ENCODE assay signal across 8 mouse cellular contexts in the genomic region with DNA sequence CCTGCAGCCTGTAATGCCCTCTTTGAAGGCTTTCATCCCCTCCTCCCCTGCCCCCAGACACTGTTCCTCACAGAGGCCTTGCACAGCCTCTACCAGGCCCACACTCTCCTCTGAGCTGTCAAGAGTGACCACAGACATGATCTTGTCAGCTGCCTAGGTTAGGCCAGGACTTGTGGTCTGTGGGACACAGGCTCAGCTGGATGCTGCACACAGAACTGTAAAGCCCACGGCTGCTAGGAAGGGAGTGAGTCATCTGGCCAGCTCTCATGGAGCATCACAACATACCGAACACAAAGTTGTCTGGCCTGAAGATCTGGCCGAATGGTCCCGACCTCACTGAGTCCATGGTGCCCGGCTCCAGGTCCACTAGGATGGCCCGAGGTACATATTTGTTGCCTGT. TPM values are rescaled to one million over a fixed set of nuclear protein-coding genes. Genes with fewer than 3 reads are reported as not detected.
A peak's percentile ranks its signal among the peaks of the same experiment; 100 is the strongest.
DNase-seq lines count a peak whose midpoint lies in the region; ATAC-seq and TF ChIP-seq lines count a peak whose summit lies in the region.
"Not testable (repeated sequence)": the region's sequence is repeated elsewhere in the genome, so short reads cannot be mapped to it uniquely, and the experiment has no call there.

No protein-coding gene starts in this region.

- TF ChIP-seq CTCF in hindbrain, postnatal 0 days (IDR thresholded peaks at IDR 0.05; ENCODE audit: low read depth); lung, embryonic 14.5 days (IDR thresholded peaks at IDR 0.05; ENCODE audit: low read depth): not testable (repeated sequence)

- peak overlapping the region; percentile 93 for H3K4me3 ChIP-seq in forebrain, embryonic 15.5 days
- peak overlapping the region; percentile 82; the same call in 1 of the 2 replicates for H3K4me3 ChIP-seq in hindbrain, embryonic 10.5 days
- H3K4me3 ChIP-seq in hindbrain, postnatal 0 days (ENCODE audit: low read length) = peak overlapping the region; percentile 91
- not testable (repeated sequence) for H3K4me3 ChIP-seq in lung, embryonic 14.5 days (ENCODE audit: low read depth, low read length)
- peak overlapping the region; percentile 92 for H3K4me3 ChIP-seq in midbrain, embryonic 14.5 days (replicated peaks; ENCODE audit: low read depth, low read length)
- H3K4me3 ChIP-seq in neural tube, embryonic 13.5 days = peak overlapping the region; percentile 83

- H3K4me2 ChIP-seq in forebrain, embryonic 15.5 days (replicated peaks) = peak overlapping the region; percentile 86
- peak overlapping the region; percentile 78 for H3K4me2 ChIP-seq in hindbrain, postnatal 0 days (ENCODE audit: low read depth, low read length)
- peak overlapping the region; percentile 84; the same call in 1 of the 2 replicates for H3K4me2 ChIP-seq in lung, embryonic 14.5 days
- peak overlapping the region; percentile 74 for H3K4me2 ChIP-seq in midbrain, embryonic 14.5 days (ENCODE audit: low read length)
- H3K4me2 ChIP-seq in neural tube, embryonic 13.5 days = peak overlapping the region; percentile 76

- peaks cover 25% of the 10 kb centered on the region for H3K4me1 ChIP-seq in forebrain, embryonic 15.5 days
- H3K4me1 ChIP-seq in hindbrain, embryonic 10.5 days (replicated peaks) = peaks cover 63% of the 10 kb centered on the region
- H3K4me1 ChIP-seq in hindbrain, postnatal 0 days (ENCODE audit: insufficient read depth, low read length); lung, embryonic 14.5 days (ENCODE audit: insufficient read depth): not testable (repeated sequence)
- H3K4me1 ChIP-seq in midbrain, embryonic 14.5 days (ENCODE audit: control insufficient read depth, insufficient read depth, low read length) = peaks cover 33% of the 10 kb centered on the region
- H3K4me1 ChIP-seq in neural tube, embryonic 13.5 days (replicated peaks) = peaks cover 32% of the 10 kb centered on the region

- H3K27me3 ChIP-seq in forebrain, embryonic 15.5 days; hindbrain, postnatal 0 days (ENCODE audit: insufficient read depth, low read length); lung, embryonic 14.5 days (ENCODE audit: insufficient read depth, low read length); midbrain, embryonic 14.5 days (ENCODE audit: control insufficient read depth, insufficient read depth, low read length); neural tube, embryonic 13.5 days: not testable (repeated sequence)
- peaks cover 19% of the 10 kb centered on the region; the same call in 1 of the 2 replicates for H3K27me3 ChIP-seq in hindbrain, embryonic 10.5 days (ENCODE audit: insufficient read depth, poor library complexity, severe bottlenecking)

- peak overlapping the region; percentile 86; the same call in 1 of the 2 replicates for H3K27ac ChIP-seq in forebrain, embryonic 15.5 days (replicated peaks)
- H3K27ac ChIP-seq in hindbrain, embryonic 10.5 days = 0 out of 2 replicates have a peak overlapping the region, but pooled peaks have one; percentile 29
- H3K27ac ChIP-seq in hindbrain, postnatal 0 days = peak overlapping the region; percentile 96
- H3K27ac ChIP-seq in lung, embryonic 14.5 days (ENCODE audit: low read depth) = not testable (repeated sequence)
- peak overlapping the region; percentile 95 for H3K27ac ChIP-seq in midbrain, embryonic 14.5 days (replicated peaks; ENCODE audit: low read depth, low read length)
- H3K27ac ChIP-seq in neural tube, embryonic 13.5 days (replicated peaks) = 0 out of 2 replicates have a peak overlapping the region, but pooled peaks have one; percentile 96

- peak; percentile 50 for ATAC-seq in common myeloid progenitor, adult 5-6 weeks (replicated peaks; ENCODE audit: low read depth, poor library complexity, severe bottlenecking)
- ATAC-seq in forebrain, embryonic 15.5 days (replicated peaks); hindbrain, postnatal 0 days; lung, embryonic 14.5 days (ENCODE audit: insufficient read depth); midbrain, embryonic 14.5 days (ENCODE audit: low FRiP score, low TSS enrichment); neural tube, embryonic 13.5 days (ENCODE audit: low read depth): not testable (repeated sequence)

- H3K36me3 ChIP-seq in forebrain, embryonic 15.5 days = peaks cover 15% of the 10 kb centered on the region; the same call in 1 of the 2 replicates
- H3K36me3 ChIP-seq in hindbrain, embryonic 10.5 days = peaks cover 24% of the 10 kb centered on the region
- not testable (repeated sequence) for H3K36me3 ChIP-seq in hindbrain, postnatal 0 days (ENCODE audit: insufficient read depth, low read length)
- peaks cover 23% of the 10 kb centered on the region; the same call in 1 of the 2 replicates for H3K36me3 ChIP-seq in lung, embryonic 14.5 days (ENCODE audit: insufficient read depth)
- H3K36me3 ChIP-seq in midbrain, embryonic 14.5 days (ENCODE audit: control insufficient read depth, insufficient read depth, low read length) = peaks cover 27% of the 10 kb centered on the region
- H3K36me3 ChIP-seq in neural tube, embryonic 13.5 days = peaks cover 26% of the 10 kb centered on the region

- H3K9me3 ChIP-seq in forebrain, embryonic 15.5 days; hindbrain, embryonic 10.5 days; hindbrain, postnatal 0 days (ENCODE audit: low read length); lung, embryonic 14.5 days (ENCODE audit: low read depth, low read length); midbrain, embryonic 14.5 days (ENCODE audit: control insufficient read depth, low read length); neural tube, embryonic 13.5 days: not testable (repeated sequence)

- H3K9ac ChIP-seq in forebrain, embryonic 15.5 days (replicated peaks) = peak overlapping the region; percentile 96; the same call in 1 of the 2 replicates
- H3K9ac ChIP-seq in hindbrain, postnatal 0 days (replicated peaks; ENCODE audit: low read length) = peak overlapping the region; percentile 97; the same call in 1 of the 2 replicates
- not testable (repeated sequence) for H3K9ac ChIP-seq in lung, embryonic 14.5 days
- H3K9ac ChIP-seq in midbrain, embryonic 14.5 days (replicated peaks; ENCODE audit: low read length) = peak overlapping the region; percentile 96; the same call in 1 of the 2 replicates
- H3K9ac ChIP-seq in neural tube, embryonic 13.5 days = peak overlapping the region; percentile 97

- 83% methylated on average over 6 of the region's 6 CpGs for WGBS in forebrain, embryonic 15.5 days
- 78% methylated on average over 6 of the region's 6 CpGs for WGBS in hindbrain, embryonic 10.5 days
- WGBS in hindbrain, postnatal 0 days = 53% methylated on average over 6 of the region's 6 CpGs
- 75% methylated on average over 6 of the region's 6 CpGs for WGBS in lung, embryonic 14.5 days
- WGBS in midbrain, embryonic 14.5 days = 51% methylated on average over 6 of the region's 6 CpGs
- WGBS in neural tube, embryonic 13.5 days = 83% methylated on average over 6 of the region's 6 CpGs

- DNase-seq in 3134 (ENCODE audit: extremely low read depth, insufficient read length, low spot score) = peak; percentile 47
- not testable (repeated sequence) for DNase-seq in hindbrain, embryonic 10.5 days (ENCODE audit: low spot score); hindbrain, postnatal 0 days (ENCODE audit: low spot score); lung, embryonic 14.5 days; midbrain, embryonic 14.5 days

RNA-seq across cellular contexts. Expression of a gene that starts 1.9 kb away (rescaled TPM):
- 8.1 and 15.1 TPM in 2 replicates for total RNA-seq in common myeloid progenitor, adult 5-6 weeks (2017)
- 1,539 and 1,682 TPM in 2 replicates for polyA plus RNA-seq in forebrain, embryonic 15.5 days (2015; fragmentation: Nextera tagmentation; extraction: Ambion mirVana)
- 202 and 435 TPM in 2 replicates for polyA plus RNA-seq in hindbrain, embryonic 10.5 days (2016; fragmentation: Nextera tagmentation; extraction: Ambion mirVana)
- total RNA-seq in hindbrain, postnatal 0 days (2014; rRNA removed) = 6,578 and 6,630 TPM in 2 replicates
- 3,263 and 3,562 TPM in 2 replicates for polyA plus RNA-seq in hindbrain, postnatal 0 days (2015; fragmentation: Nextera tagmentation; extraction: Ambion mirVana)
- 164 and 169 TPM in 2 replicates for polyA plus RNA-seq in lung, embryonic 14.5 days (2014; fragmentation: Nextera tagmentation; extraction: Ambion mirVana)
- polyA plus RNA-seq in midbrain, embryonic 14.5 days (2014; fragmentation: Nextera tagmentation; extraction: Ambion mirVana) = 2,201 and 2,712 TPM in 2 replicates
- polyA plus RNA-seq in neural tube, embryonic 13.5 days (2015; fragmentation: Nextera tagmentation; extraction: Ambion mirVana) = 1,875 and 2,016 TPM in 2 replicates

RNA-seq across cellular contexts. Expression of a gene that starts 38.5 kb away (rescaled TPM):
- 25.9 and 51.3 TPM in 2 replicates for total RNA-seq in common myeloid progenitor, adult 5-6 weeks (2017)
- 32.9 and 35.9 TPM in 2 replicates for polyA plus RNA-seq in forebrain, embryonic 15.5 days (2015; fragmentation: Nextera tagmentation; extraction: Ambion mirVana)
- 33.1 and 34.5 TPM in 2 replicates for polyA plus RNA-seq in hindbrain, embryonic 10.5 days (2016; fragmentation: Nextera tagmentation; extraction: Ambion mirVana)
- 42.0 and 60.7 TPM in 2 replicates for total RNA-seq in hindbrain, postnatal 0 days (2014; rRNA removed)
- polyA plus RNA-seq in hindbrain, postnatal 0 days (2015; fragmentation: Nextera tagmentation; extraction: Ambion mirVana) = 50.4 and 57.3 TPM in 2 replicates
- polyA plus RNA-seq in lung, embryonic 14.5 days (2014; fragmentation: Nextera tagmentation; extraction: Ambion mirVana) = 46.8 and 49.0 TPM in 2 replicates
- 28.7 and 36.8 TPM in 2 replicates for polyA plus RNA-seq in midbrain, embryonic 14.5 days (2014; fragmentation: Nextera tagmentation; extraction: Ambion mirVana)
- 38.5 and 49.5 TPM in 2 replicates for polyA plus RNA-seq in neural tube, embryonic 13.5 days (2015; fragmentation: Nextera tagmentation; extraction: Ambion mirVana)

RNA-seq across cellular contexts. Expression of a gene that starts 54.4 kb away (rescaled TPM):
- total RNA-seq in common myeloid progenitor, adult 5-6 weeks (2017) = not detected in 2 replicates
- 920 and 926 TPM in 2 replicates for polyA plus RNA-seq in forebrain, embryonic 15.5 days (2015; fragmentation: Nextera tagmentation; extraction: Ambion mirVana)
- polyA plus RNA-seq in hindbrain, embryonic 10.5 days (2016; fragmentation: Nextera tagmentation; extraction: Ambion mirVana) = 187 and 370 TPM in 2 replicates
- total RNA-seq in hindbrain, postnatal 0 days (2014; rRNA removed) = 4,422 and 4,857 TPM in 2 replicates
- 709 and 787 TPM in 2 replicates for polyA plus RNA-seq in hindbrain, postnatal 0 days (2015; fragmentation: Nextera tagmentation; extraction: Ambion mirVana)
- 13.3 and 15.9 TPM in 2 replicates for polyA plus RNA-seq in lung, embryonic 14.5 days (2014; fragmentation: Nextera tagmentation; extraction: Ambion mirVana)
- 758 and 1,005 TPM in 2 replicates for polyA plus RNA-seq in midbrain, embryonic 14.5 days (2014; fragmentation: Nextera tagmentation; extraction: Ambion mirVana)
- 644 and 732 TPM in 2 replicates for polyA plus RNA-seq in neural tube, embryonic 13.5 days (2015; fragmentation: Nextera tagmentation; extraction: Ambion mirVana)

Comparison
In these comparisons a context has a peak if more than half of its experiments do, and no peak if none do; other contexts are left out.
1. RNA of a gene that starts 54.4 kb away (polyA plus RNA-seq): 920 to 926 TPM in forebrain, embryonic 15.5 days, 709 to 787 TPM in hindbrain, postnatal 0 days, 758 to 1,005 TPM in midbrain, embryonic 14.5 days, 644 to 732 TPM in neural tube, embryonic 13.5 days and 187 to 370 TPM in hindbrain, embryonic 10.5 days; 13.3 to 15.9 TPM in lung, embryonic 14.5 days; every median in the first group is over 10 times any median in the second.
2. Peak in every context shown above with its lines, with median percentiles within 50 percentile points of each other: H3K4me2 ChIP-seq.